Mouse (Mus musculus) kidney, adult 11 months (tissue): ENCODE results near the gene Mcoln3.

Experiments
- DNase-seq: peaks from one replicate; pipeline ENCODE4 v3.0.0; 2022

Mcoln3 gene

GRCm38 (mm10) chr3:146135417-146135816 lies 18.2 kb downstream of the Mcoln3 start:
- no peak for DNase-seq

GRCm38 (mm10) chr3:146136422-146136821 lies 19.2 kb downstream of the Mcoln3 start:
- peak; percentile 10 for DNase-seq

- no peak for DNase-seq
Measured at GRCm38 (mm10) chr3:146140276-146140675, 23.0 kb downstream of the Mcoln3 start.

- no peak for DNase-seq
Measured at GRCm38 (mm10) chr3:146142523-146142922, 25.3 kb downstream of the Mcoln3 start.

GRCm38 (mm10) chr3:146145501-146145900 lies 28.3 kb downstream of the Mcoln3 start:
- DNase-seq: no peak

- no peak for DNase-seq
Measured at GRCm38 (mm10) chr3:146146131-146146530, 28.9 kb downstream of the Mcoln3 start.

- DNase-seq: no peak
Measured at GRCm38 (mm10) chr3:146149156-146150057, 32.2 kb downstream of the Mcoln3 start, which contains the start of gene Mcoln2. Mcoln2 (plus strand) TSS chr3:146149833.

GRCm38 (mm10) chr3:146150058-146150400 lies 32.8 kb downstream of the Mcoln3 start:
- DNase-seq: no peak

- DNase-seq: peak; percentile 47
Measured at GRCm38 (mm10) chr3:146150560-146150959, 33.3 kb downstream of the Mcoln3 start.

- no peak for DNase-seq
Measured at GRCm38 (mm10) chr3:146151328-146151727, 34.1 kb downstream of the Mcoln3 start.

GRCm38 (mm10) chr3:146151755-146152154 lies 34.5 kb downstream of the Mcoln3 start:
- DNase-seq: no peak

GRCm38 (mm10) chr3:146152348-146152747 lies 35.1 kb downstream of the Mcoln3 start:
- no peak for DNase-seq

- DNase-seq: no peak
Measured at GRCm38 (mm10) chr3:146152913-146153312, 35.7 kb downstream of the Mcoln3 start.

GRCm38 (mm10) chr3:146153862-146154611 lies 36.8 kb downstream of the Mcoln3 start:
- DNase-seq: no peak

GRCm38 (mm10) chr3:146155628-146156576 lies 38.7 kb downstream of the Mcoln3 start:
- DNase-seq: no peak

GRCm38 (mm10) chr3:146156811-146157210 lies 39.6 kb downstream of the Mcoln3 start:
- DNase-seq: no peak

GRCm38 (mm10) chr3:146158039-146158438 lies 40.8 kb downstream of the Mcoln3 start:
- no peak for DNase-seq

GRCm38 (mm10) chr3:146159360-146159759 lies 42.1 kb downstream of the Mcoln3 start:
- DNase-seq: no peak

- DNase-seq: no peak
Measured at GRCm38 (mm10) chr3:146162197-146162596, 44.9 kb downstream of the Mcoln3 start.

- DNase-seq: no peak
Measured at GRCm38 (mm10) chr3:146169356-146169755, 52.1 kb downstream of the Mcoln3 start.

- DNase-seq: no peak
Measured at GRCm38 (mm10) chr3:146173030-146173429, 55.8 kb downstream of the Mcoln3 start.

GRCm38 (mm10) chr3:146174215-146174614 lies 57.0 kb downstream of the Mcoln3 start:
- peak; percentile 37 for DNase-seq

GRCm38 (mm10) chr3:146177295-146177694 lies 60.0 kb downstream of the Mcoln3 start:
- DNase-seq: no peak
